Mouse (Mus musculus) thymus, postnatal 4 days (tissue): ENCODE measurements around the gene Slc2a12.

Source experiments
- DNase-seq: peaks from one replicate; pipeline ENCODE4 v3.0.0; 2021

The Slc2a12 gene

GRCm38 (mm10) chr10:22644853-22645491, at the start of gene Slc2a12:
Gene Slc2a12 (plus strand): TSS chr10:22645011.
- DNase-seq, result peak; percentile 65

DNA sequence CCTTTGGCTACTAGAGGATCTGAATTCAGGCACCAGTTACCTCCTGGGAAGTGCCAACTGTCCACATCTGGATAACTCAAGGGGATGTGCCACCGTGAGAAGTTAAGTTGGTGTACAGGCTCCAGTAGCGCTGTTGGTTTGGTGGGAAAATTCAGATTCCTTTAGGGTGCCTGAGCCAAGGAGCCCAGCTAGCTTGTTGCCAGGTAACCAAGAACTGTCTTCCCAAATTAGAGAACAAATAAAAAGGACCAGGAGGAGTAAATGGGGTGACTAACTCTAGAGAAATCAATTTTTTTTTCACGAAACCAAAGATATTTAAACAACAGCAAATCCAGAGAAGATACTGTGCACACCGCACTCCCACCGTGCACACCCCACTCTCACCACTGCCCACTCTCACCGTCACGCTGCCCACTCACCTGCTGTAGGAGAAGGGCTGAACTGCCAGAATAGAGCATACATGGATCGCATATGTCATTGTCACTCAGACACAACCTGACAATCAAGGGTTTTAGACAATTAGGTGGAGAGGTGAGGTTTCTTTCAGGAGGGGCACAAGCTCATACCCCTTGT, 45.8 kb upstream of the Slc2a12 start:
- no peak for DNase-seq

- DNase-seq, result no peak
Measured at GRCm38 (mm10) chr10:22601046-22601445, 43.8 kb upstream of the Slc2a12 start.

DNA sequence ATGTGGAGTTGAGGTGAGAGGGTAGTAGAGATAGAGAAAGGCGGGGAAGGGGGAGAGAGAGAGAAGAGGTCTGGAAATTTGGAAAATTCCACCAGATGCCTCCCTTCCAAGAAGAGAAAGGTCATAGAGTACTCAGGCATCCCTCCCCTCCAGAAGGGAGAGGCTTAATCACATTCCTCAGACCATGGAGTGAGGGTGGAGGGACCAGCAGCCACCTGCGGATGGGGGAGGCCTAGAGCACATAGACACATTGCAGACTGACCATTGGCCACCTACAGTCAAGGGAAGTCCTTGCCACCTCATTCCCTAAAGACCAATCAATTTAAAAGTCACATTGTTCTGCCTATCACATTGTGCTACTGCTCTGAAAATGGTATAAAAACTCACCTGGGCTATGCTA, 40.0 kb upstream of the Slc2a12 start:
- DNase-seq, result no peak

GRCm38 (mm10) chr10:22608273-22608672, 36.5 kb upstream of the Slc2a12 start:
- DNase-seq, result no peak

DNA sequence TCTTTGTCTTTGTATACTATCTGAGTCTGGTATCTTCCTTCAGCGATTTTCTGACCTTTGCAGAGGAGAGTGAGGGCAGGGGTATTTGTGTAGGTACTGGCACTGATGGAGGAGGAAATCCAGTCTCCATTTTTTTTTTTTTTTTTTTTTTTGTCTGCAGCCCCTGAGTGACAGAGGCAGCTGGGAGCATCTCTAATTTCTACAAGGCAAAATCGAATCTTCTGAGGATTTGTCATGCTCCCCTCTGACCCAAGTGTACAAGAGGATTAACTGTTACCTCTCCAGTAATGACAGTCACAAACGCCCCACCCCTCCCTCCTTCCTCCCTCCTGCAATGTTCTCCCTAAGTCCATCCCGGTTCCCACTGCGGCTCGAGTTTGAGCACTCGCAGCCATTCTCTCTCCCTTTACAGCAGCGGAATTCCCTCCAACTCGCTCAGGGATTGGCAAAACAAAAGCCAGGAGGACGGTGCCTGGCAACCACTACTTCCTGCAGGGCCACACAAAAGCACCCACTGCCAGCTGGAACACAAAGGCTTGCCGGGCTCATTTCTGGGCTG, 35.9 kb upstream of the Slc2a12 start:
- DNase-seq, result no peak

DNA sequence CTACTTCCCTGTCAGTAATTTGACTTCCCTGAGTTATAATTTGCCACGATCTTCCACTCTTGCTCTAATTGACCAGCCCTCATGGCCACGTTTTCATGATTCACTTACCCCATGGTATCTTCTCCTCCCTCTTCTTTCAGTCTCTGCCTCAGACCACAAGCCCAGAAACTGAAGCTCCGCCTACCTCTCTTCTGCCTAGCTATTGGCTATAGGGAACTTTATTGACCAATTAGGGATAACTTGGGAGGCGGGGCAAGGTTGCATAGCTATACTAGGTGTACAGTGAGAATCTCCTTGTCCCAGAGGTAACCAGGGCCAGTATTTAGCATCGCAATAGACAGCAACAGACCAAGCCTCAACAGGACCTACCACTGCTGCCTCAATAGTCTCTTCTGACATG, 31.5 kb upstream of the Slc2a12 start:
- no peak for DNase-seq

DNA sequence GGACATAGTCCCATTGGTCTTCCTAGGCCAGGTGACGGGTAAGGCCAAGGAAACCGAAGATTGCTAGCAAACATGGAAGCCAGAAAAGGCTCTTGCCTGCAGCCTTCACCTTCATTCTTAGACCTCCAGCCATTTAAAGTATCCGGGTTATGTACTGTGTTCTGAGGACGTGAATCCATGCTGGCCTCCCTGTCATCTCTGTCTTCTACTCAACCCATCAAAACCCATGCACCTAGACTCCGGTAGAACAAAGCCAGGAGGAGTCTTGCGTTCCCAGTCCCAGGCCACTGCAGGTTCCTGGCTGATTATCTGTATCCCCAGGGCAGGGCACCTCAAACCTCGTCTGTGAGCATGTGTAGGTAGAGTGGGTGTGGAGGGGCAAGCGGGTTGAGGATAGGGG, 30.3 kb upstream of the Slc2a12 start:
- DNase-seq, result no peak

GRCm38 (mm10) chr10:22615309-22615708, 29.5 kb upstream of the Slc2a12 start:
- DNase-seq, result no peak

DNA sequence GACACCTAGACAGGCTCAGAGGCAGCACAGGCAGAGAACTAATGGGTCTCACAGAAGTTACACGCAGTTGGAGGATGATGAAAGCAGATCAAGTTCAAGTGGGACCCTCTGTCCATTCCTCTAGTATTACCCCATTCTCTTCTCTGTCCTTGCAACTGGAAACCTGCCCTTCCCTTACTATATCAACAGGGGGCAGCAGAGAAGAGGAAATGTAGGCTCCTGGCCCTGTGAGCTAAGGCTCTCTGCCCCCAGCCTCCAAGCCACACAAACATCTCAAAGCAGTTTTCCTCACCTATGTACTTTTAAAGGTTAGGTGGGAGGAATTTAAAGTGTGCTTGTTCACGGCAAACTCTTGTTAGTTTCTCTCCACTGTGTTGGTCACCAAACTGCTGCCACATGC, 26.0 kb upstream of the Slc2a12 start:
- no peak for DNase-seq

DNA sequence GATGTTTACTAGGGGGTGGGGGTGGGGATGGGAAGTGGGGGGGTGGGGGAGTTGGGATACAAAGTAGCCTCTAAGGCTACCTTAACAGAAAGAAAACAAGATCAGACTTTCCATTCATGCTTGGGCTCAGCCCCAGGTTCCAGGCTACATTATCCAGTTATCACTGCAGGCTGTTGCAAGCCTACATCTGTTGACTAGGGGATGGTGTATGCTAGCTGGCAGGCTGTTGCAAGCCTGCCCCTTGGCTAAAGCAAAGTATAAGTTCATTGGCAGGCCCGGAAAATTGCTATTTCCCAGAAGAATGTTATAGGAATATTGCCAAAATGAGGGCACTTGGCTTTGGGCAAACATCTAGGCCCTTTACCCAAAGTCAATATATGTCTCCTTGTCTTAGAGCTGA, 16.0 kb upstream of the Slc2a12 start:
- no peak for DNase-seq

DNA sequence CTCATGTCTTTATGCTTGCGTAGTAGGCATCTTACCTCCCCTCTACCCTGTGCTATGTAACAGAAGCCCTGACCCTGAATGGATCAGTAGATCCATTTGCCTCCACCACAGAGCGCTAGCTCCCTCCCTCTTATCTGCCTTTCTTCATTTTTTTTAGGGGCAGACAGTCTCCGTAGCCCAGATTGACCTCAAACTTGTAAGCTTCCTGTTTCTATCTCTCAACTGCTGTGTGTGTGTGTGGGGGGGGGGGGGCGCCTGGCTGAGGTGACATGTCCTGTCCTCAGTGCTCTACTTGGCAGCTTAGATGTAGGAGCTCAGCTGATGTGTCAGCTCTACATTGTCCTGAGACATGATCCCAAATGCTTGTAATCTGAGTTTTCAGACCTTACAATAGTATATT, 13.7 kb upstream of the Slc2a12 start:
- no peak for DNase-seq

GRCm38 (mm10) chr10:22631528-22631927, 13.3 kb upstream of the Slc2a12 start:
- no peak for DNase-seq

- DNase-seq, result no peak
Measured at GRCm38 (mm10) chr10:22631956-22632355, 12.9 kb upstream of the Slc2a12 start.

DNA sequence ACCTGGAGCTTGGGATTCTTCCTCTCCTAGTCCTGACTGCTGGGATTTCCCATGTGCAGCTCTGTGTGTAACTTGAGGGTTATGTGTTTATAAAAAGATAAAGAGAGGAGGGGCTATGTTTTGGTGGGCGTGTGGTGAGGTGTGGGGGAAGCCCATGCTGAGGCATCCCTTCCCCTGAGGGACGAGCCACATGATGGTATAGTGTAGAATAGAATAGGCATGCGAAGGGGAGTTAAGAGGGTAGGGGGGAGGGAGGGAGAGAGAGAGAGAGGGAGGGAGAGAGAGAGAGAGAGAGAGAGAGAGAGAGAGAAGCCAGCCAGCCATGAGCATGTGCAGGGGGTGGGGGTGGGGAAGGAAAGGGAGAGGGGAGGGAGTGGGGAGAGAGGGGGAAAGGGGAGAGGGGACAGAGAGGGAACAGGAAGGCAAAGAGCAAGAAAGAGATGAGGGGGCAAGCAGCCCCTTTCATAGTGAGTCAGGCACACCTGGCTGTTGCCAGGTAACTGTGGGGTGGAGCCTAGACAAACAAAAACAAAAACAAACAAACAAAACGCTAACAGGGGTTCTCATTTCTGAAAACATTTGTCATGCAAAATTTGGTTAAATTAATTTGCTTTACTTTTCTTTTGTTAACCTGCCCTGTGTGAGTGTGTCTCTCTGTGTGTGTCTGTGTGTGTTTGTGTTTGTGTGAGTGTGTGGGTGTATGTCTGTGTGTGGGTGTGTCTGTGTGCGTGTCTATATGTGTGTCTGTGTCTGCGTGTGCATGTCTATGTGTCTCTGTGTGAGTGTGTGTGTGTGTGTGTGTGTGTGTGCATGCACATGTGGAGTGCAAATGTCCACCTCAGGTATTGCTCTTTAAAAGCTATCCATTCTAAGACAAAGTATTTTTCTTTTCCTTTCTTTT, 11.2 kb upstream of the Slc2a12 start:
- no peak for DNase-seq

DNA sequence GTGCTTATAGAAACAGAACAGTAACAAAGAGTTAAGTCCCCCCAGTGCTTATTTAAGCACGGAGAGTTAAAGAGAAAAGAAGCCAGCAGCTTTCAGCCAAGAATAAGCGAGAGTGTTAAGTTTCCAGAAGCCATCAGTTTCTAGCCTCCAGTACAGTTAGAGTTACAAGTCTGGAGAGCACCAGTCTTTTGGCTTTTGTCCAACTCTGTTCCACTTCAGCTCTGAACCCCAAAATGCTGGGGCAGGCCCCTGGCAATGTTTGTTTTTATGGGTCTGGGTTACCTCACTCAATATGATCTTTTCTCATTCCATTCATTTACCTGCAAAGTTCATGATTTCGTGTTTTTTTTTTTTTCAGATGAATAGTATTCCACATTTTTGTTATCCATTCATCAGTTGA, 7.6 kb upstream of the Slc2a12 start:
- DNase-seq, result no peak

DNA sequence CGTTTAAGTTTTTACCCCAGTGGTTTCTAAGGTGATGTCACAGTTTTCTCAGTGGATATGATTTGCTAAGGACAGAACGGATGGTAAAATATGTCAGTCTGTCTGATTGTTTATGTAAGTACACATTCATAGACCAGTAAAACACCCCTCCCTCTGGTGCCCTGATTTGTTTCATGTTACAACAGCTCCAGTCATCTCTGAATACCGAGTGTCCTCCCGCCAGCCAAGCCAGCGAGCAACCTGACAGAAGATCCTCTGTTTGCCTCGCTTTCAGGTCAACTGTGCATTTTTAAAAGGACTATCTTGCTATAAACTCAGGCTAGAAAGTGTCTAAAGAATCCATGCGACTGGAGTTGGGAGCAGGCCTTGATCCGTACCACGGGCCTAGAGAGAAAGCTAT, 640 bp upstream of the Slc2a12 start:
- DNase-seq, result no peak

DNA sequence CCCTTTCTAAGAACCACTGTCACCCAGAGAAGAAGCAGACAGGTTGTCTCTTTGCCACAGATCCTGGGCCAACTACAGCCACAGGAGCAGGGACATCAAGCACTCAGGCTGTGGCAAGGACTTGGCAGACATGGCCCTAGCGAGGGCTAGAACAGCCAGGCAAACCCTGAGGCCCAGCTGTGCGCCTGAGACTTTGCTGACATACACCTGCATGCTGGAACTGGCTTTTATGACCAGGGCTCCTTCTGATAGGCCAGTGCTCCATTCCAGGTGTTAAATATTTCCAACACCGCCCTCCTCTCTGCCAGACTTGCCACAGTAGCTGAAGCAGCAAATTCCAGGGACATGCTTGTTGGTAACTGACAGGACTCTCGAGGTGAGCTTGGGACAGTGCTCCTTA, 3.9 kb downstream of the Slc2a12 start:
- no peak for DNase-seq

GRCm38 (mm10) chr10:22653820-22654219, 9.0 kb downstream of the Slc2a12 start:
- no peak for DNase-seq

GRCm38 (mm10) chr10:22658534-22659385, 13.9 kb downstream of the Slc2a12 start:
- no peak for DNase-seq

GRCm38 (mm10) chr10:22659386-22659725, 14.5 kb downstream of the Slc2a12 start:
- no peak for DNase-seq

- no peak for DNase-seq
Measured at GRCm38 (mm10) chr10:22660286-22661000, 15.6 kb downstream of the Slc2a12 start.
